Mouse (Mus musculus) heart, postnatal 0 days (tissue): ENCODE data around the gene Gm11444. TPM values are rescaled to one million over a fixed set of nuclear protein-coding genes. Genes with fewer than 3 reads are reported as not detected.

Experiments
- ATAC-seq: fragments of 200-750 bp; cut with Nextera tagmentation; 2 replicates; pipeline ENCODE4 v1.8.0; 2017; ENCODE audit warnings: low read depth, moderate number of reproducible peaks, moderate library complexity; ENCODE audit not compliant: insufficient read depth
- DNase-seq: peaks from one replicate; pipeline ENCODE4 v3.0.0-alpha.2; 2016; ENCODE audit warnings: low spot score
- H3K27ac ChIP-seq: fragments of 300-500 bp; sonication (generic); 2 replicates; pipeline ENCODE4 v1.5.1; 2014; ENCODE audit warnings: low read depth, mild to moderate bottlenecking
- H3K27me3 ChIP-seq: fragments of 300-500 bp; sonication (generic); 2 replicates; pipeline ENCODE4 v1.6.1; 2014; ENCODE audit warnings: low read length, mixed read lengths; ENCODE audit not compliant: control insufficient read depth, insufficient read depth
- H3K36me3 ChIP-seq: fragments of 300-500 bp; sonication (generic); replicated peaks from 2 replicates; pipeline ENCODE4 v1.6.1; 2014; ENCODE audit warnings: low read length, mixed read lengths; ENCODE audit not compliant: control insufficient read depth, insufficient read depth
- H3K4me1 ChIP-seq: fragments of 300-500 bp; sonication (generic); 2 replicates; pipeline ENCODE4 v1.6.1; 2014; ENCODE audit warnings: antibody characterized with exemption; ENCODE audit not compliant: control insufficient read depth, insufficient read depth
- H3K4me2 ChIP-seq: fragments of 300-500 bp; sonication (generic); 2 replicates; pipeline ENCODE4 v1.6.1; 2014; ENCODE audit warnings: low read depth, mild to moderate bottlenecking, low read length, moderate library complexity
- H3K4me3 ChIP-seq: fragments of 300-500 bp; sonication (generic); 2 replicates; pipeline ENCODE4 v1.5.1; 2014; ENCODE audit warnings: low read depth, low read length
- H3K9ac ChIP-seq: fragments of 300-500 bp; sonication (generic); replicated peaks from 2 replicates; pipeline ENCODE4 v1.6.1; 2014; ENCODE audit warnings: low read depth, low read length, mixed read lengths
- H3K9me3 ChIP-seq: fragments of 300-500 bp; sonication (generic); replicated peaks from 2 replicates; pipeline ENCODE4 v1.6.1; 2016; ENCODE audit warnings: low read length; ENCODE audit not compliant: control insufficient read depth
- CTCF ChIP-seq: IDR thresholded peaks from 2 replicates; pipeline ENCODE4 v1.5.1; 2016; ENCODE audit warnings: antibody characterized with exemption, control low read depth, low read depth
- EP300 ChIP-seq: IDR thresholded peaks from 2 replicates; pipeline ENCODE4 v1.6.1; 2016; ENCODE audit warnings: antibody characterized with exemption, low read depth
- WGBS: fragments of 180-500 bp; shearing (Covaris S2); extraction: QIAGEN DNeasy Blood & Tissue Kit; methylation state at CpG from one replicate; pipeline ENCODE4 v1.1.7; 2014; 5-methylcytosine and 5-hydroxymethylcytosine counted together
- polyA plus RNA-seq: library from polyadenylated mRNA; unstranded; fragments of >200 nt; fragmentation: Nextera tagmentation; extraction: Ambion mirVana; gene quantifications from 2 replicates; pipeline ENCODE4 v1.2.1, GENCODE M21; 2015
- total RNA-seq: library from RNA; depleted of rRNA; stranded (reverse); fragments of >200 nt; gene quantifications from 2 replicates; pipeline ENCODE4 v1.2.3, GENCODE M21; 2014; ENCODE audit warnings: low replicate concordance

Gene Gm11444
- total and polyA plus RNA-seq, 2 experiments from 2014 or later: not detected

GRCm38 (mm10) chr11:85892771-85893170, 42.6 kb upstream of the Gm11444 start:
- no peaks in the 10 kb centered on the region for H3K36me3 ChIP-seq
- no peak overlapping the region for H3K4me3 ChIP-seq
- no peaks in the 10 kb centered on the region for H3K9me3 ChIP-seq
- H3K27me3 ChIP-seq: peaks cover 100% of the 10 kb centered on the region
- DNase-seq (no peak), ATAC-seq (no peak)
- 9% methylated on average over 6 of the region's 6 CpGs for WGBS
- no peak overlapping the region for H3K27ac ChIP-seq
- H3K4me1 ChIP-seq: 0 out of 2 replicates have a peak, but pooled peaks cover 9% of the 10 kb centered on the region
- H3K4me2 ChIP-seq: no peak overlapping the region
- no peak for TF ChIP-seq EP300
- TF ChIP-seq CTCF: no peak
- H3K9ac ChIP-seq: no peak overlapping the region

- DNase-seq: no peak
- WGBS: 9% methylated on average over 2 of the region's 2 CpGs
- Histone ChIP-seq H3K27me3 (peaks cover 99% of the 10 kb centered on the region), H3K9me3 (no peaks in the 10 kb centered on the region), H3K4me1 (0 out of 2 replicates have a peak, but pooled peaks cover 9% of the 10 kb centered on the region), H3K4me2 (no peak overlapping the region), H3K27ac (no peak overlapping the region), H3K36me3 (no peaks in the 10 kb centered on the region), H3K9ac (no peak overlapping the region), H3K4me3 (no peak overlapping the region)
- ATAC-seq: no peak
- TF ChIP-seq CTCF (no peak), EP300 (no peak)
Measured at GRCm38 (mm10) chr11:85891692-85892040, 41.5 kb upstream of the Gm11444 start.

DNA sequence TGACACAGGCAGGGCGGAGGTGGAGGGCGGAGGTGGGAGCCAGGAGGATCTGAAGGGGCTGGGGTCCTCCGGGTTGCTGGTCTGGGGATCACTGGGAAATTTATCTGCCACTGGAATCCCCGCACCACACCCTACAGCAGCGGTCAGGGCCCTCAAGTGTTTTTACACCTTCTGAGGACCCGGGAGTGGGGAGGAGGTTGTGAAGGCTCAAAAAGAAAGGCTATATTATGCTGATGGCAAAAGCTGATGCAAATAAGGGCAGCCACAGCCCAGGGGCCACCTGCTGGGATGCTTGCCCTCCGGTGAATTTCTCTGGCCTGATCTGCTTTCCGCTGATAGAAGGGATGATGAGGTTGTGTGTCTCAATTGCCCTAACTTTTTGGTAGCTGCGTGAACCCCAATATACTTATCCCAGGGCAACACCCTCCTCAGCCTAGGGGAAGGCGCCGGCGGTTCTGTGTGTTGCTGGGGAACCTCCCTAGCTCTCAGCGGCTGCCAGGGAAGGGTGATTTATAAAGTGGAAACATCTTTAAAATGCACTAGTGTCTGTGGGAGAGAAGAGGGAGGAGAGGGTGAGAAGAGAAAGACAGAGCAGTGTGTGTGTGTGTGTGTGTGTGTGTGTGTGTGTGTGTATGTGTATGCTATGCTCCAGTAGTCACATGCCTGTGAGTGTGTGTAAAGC, 41.0 kb upstream of the Gm11444 start:
- WGBS: 7% methylated on average over 13 of the region's 13 CpGs

GRCm38 (mm10) chr11:85890563-85890845, 40.4 kb upstream of the Gm11444 start:
- Histone ChIP-seq H3K9ac (no peak overlapping the region), H3K27ac (no peak overlapping the region), H3K4me2 (no peak overlapping the region)

More for the DNA sequence above, 41.0 kb upstream of the Gm11444 start:
- TF ChIP-seq CTCF (no peak), EP300 (no peak)
- Histone ChIP-seq H3K27ac (no peak overlapping the region), H3K9me3 (no peaks in the 10 kb centered on the region), H3K4me1 (0 out of 2 replicates have a peak, but pooled peaks cover 9% of the 10 kb centered on the region), H3K9ac (no peak overlapping the region), H3K36me3 (no peaks in the 10 kb centered on the region), H3K27me3 (peaks cover 99% of the 10 kb centered on the region), H3K4me3 (no peak overlapping the region), H3K4me2 (no peak overlapping the region)
- ATAC-seq (no peak), DNase-seq (no peak)

DNA sequence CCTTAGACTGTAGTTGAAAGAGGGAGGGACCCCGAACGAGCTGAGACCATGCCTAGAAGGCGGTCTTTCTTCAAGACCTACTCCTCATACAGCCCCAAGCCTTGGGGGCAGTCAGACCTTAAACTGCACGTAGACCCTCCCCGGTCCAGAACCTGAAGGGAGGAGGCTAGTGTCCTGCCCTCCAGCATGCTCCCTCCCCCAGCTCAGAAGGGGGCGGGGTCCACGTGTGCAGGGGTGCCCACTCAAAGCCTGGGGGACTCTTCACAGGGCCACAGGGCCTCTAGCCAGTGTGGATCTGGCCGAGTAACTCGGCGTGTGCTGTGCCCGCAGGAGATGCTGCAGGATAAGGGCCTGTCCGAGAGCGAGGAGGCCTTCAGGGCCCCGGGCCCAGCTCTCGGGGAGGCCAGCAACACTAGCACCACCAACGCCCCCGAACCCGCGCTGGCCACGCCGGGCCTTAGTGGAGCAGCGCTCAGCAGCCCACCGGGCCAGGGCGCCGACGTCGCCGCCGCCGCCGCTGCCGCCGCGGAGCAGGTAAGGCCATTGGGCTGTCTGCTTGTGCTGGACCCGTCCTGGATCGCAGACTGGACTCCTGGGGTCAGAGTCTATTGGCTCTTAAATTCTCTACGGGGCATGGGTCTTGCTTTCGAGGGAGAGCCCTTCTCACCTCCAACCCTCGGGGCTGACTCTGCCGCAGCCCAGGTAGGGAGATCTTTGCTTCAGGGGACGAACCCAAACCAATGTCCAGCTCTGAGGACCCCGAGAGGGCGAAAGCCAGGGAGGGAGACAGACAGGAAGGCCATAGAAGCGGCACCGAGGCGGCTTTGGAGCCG, 39.8 kb upstream of the Gm11444 start:
- Histone ChIP-seq H3K27ac (no peak overlapping the region), H3K36me3 (no peaks in the 10 kb centered on the region), H3K4me3 (peak overlapping the region; percentile 22; the same call in 1 of the 2 replicates), H3K4me2 (no peak overlapping the region), H3K9ac (no peak overlapping the region), H3K4me1 (0 out of 2 replicates have a peak, but pooled peaks cover 5% of the 10 kb centered on the region), H3K27me3 (peaks cover 99% of the 10 kb centered on the region), H3K9me3 (no peaks in the 10 kb centered on the region)
- no peak for DNase-seq
- TF ChIP-seq EP300 (no peak), CTCF (no peak)
- no peak for ATAC-seq
- 8% methylated on average over 47 of the region's 47 CpGs for WGBS

More at GRCm38 (mm10) chr11:85890563-85890845, 40.4 kb upstream of the Gm11444 start:
- Histone ChIP-seq H3K9me3 (no peaks in the 10 kb centered on the region), H3K4me3 (no peak overlapping the region), H3K4me1 (0 out of 2 replicates have a peak, but pooled peaks cover 9% of the 10 kb centered on the region), H3K27me3 (peaks cover 99% of the 10 kb centered on the region), H3K36me3 (no peaks in the 10 kb centered on the region)
- no peak for TF ChIP-seq EP300
- no peak for TF ChIP-seq CTCF
- DNase-seq (no peak), ATAC-seq (no peak)
- WGBS: 7% methylated on average over 13 of the region's 13 CpGs
